Mouse (Mus musculus): ENCODE results near the gene Pkp3. TPM values are rescaled to one million over a fixed set of nuclear protein-coding genes. Genes with fewer than 3 reads are reported as not detected.

Pkp3 gene
- not detected for polyA plus RNA-seq (2014; fragmentation: Illumina TruSeq; extraction: RNeasy Lipid Tissue Mini Kit (QIAGEN cat#74804); ENCODE audit: low read depth, low replicate concordance)

GRCm38 (mm10) chr7:141077841-141078240 is at the start of gene Pkp3:
TSS of gene Pkp3 (plus strand) at chr7:141078218.

DNA sequence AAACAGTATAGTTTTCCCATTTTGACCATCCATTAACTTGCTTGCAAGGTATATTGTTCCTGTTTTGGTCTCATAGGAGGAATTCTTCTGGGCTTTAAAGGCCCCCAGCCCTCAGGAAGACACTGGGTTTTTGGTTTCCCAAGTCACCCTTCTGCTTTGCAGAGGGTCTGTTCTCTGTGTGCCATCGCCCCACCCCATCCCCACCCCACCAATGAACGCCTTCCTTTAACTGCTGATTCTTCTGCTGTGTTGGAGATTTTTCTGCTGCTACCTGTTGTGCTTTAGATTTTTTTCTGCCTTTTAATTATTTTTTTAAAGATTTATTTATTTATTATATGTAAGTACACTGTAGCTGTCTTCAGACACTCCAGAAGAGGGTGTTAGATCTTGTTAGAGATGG is 49.2 kb upstream of the Pkp3 start, which contains the start of gene Gm17387:
Gm17387 (plus strand) TSS at position 301 of the 400 bp plus-strand sequence.

DNA sequence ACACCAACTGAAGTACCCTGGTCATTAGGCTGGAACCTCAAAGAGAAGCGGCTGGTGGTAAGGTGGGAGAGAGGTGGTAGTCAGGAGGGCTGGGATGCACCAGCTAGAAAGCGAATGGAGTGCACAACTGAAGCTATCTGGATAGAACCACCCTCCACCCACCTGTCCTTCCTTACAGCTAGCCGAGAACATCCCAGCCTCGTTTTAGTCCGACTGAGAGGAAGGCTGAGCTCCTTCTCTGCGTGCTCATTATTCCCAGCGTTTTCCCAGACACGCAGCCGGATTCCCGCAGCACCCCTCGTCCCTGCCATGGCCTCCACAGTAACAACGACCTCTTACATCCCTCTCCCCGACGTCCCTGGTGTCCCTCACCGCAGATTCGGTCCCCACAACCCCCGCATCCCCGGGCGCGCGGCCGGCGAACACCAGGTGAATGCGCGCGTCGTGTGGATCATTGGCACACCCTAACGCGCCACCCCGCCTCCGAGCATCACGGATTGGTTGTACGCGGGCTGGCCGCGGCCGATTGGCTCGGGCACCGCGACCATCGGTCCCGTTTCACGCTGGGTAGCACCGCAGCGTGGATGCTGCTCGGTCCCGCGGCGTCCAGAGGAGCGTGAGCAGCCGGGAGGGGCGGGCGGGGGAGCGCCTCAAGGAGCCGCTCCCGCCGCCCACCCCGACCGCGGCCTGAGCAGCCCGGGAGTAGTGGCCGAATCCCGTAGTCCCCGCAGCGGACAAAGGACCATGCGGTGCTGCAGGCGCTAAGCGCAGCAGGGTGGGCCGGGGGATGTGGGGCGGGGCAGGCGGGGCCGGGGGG is 17.4 kb upstream of the Pkp3 start, which contains the start of gene B4galnt4:
B4galnt4 (plus strand) TSS at position 679 of the 817 bp plus-strand sequence.

GRCm38 (mm10) chr7:141099911-141100691 is 22.1 kb downstream of the Pkp3 start, which contains the start of gene Sigirr:
TSS of gene Sigirr (minus strand) at chr7:141100572.

GRCm38 (mm10) chr7:141117636-141118035 is 39.6 kb downstream of the Pkp3 start, which contains the start of gene Ano9:
TSS of gene Ano9 (minus strand) at chr7:141117806.

GRCm38 (mm10) chr7:141122245-141122644 is 44.2 kb downstream of the Pkp3 start, which contains the start of gene Ptdss2:
TSS of gene Ptdss2 (plus strand) at chr7:141122382.

Other genes starting within 250 kb of the Pkp3 start
- gene Urah, start 243.2 kb upstream of the Pkp3 start, polyA plus RNA-seq (2014; fragmentation: Illumina TruSeq; extraction: RNeasy Lipid Tissue Mini Kit (QIAGEN cat#74804); ENCODE audit: low read depth, low replicate concordance): 1.8 TPM
- gene Scgb1c1, start 232.7 kb upstream of the Pkp3 start, polyA plus RNA-seq (2014; fragmentation: Illumina TruSeq; extraction: RNeasy Lipid Tissue Mini Kit (QIAGEN cat#74804); ENCODE audit: low read depth, low replicate concordance): 35.3 TPM
- not detected for gene Odf3, start 230.4 kb upstream of the Pkp3 start, polyA plus RNA-seq (2014; fragmentation: Illumina TruSeq; extraction: RNeasy Lipid Tissue Mini Kit (QIAGEN cat#74804); ENCODE audit: low read depth, low replicate concordance)
- gene Gm45785, start 221.9 kb upstream of the Pkp3 start, polyA plus RNA-seq (2014; fragmentation: Illumina TruSeq; extraction: RNeasy Lipid Tissue Mini Kit (QIAGEN cat#74804); ENCODE audit: low read depth, low replicate concordance): not detected
- 22.6 TPM for gene Ric8a, start 221.3 kb upstream of the Pkp3 start, polyA plus RNA-seq (2014; fragmentation: Illumina TruSeq; extraction: RNeasy Lipid Tissue Mini Kit (QIAGEN cat#74804); ENCODE audit: low read depth, low replicate concordance)
- gene Bet1l, start 220.6 kb upstream of the Pkp3 start, polyA plus RNA-seq (2014; fragmentation: Illumina TruSeq; extraction: RNeasy Lipid Tissue Mini Kit (QIAGEN cat#74804); ENCODE audit: low read depth, low replicate concordance): 12.4 TPM
- gene Psmd13, start 196.2 kb upstream of the Pkp3 start, polyA plus RNA-seq (2014; fragmentation: Illumina TruSeq; extraction: RNeasy Lipid Tissue Mini Kit (QIAGEN cat#74804); ENCODE audit: low read depth, low replicate concordance): 93.8 TPM
- 77.7 TPM for gene Sirt3, start 195.9 kb upstream of the Pkp3 start, polyA plus RNA-seq (2014; fragmentation: Illumina TruSeq; extraction: RNeasy Lipid Tissue Mini Kit (QIAGEN cat#74804); ENCODE audit: low read depth, low replicate concordance)
- 3,602 TPM for gene Cox8b, start 177.8 kb upstream of the Pkp3 start, polyA plus RNA-seq (2014; fragmentation: Illumina TruSeq; extraction: RNeasy Lipid Tissue Mini Kit (QIAGEN cat#74804); ENCODE audit: low read depth, low replicate concordance)
- gene Nlrp6, start 157.3 kb upstream of the Pkp3 start, polyA plus RNA-seq (2014; fragmentation: Illumina TruSeq; extraction: RNeasy Lipid Tissue Mini Kit (QIAGEN cat#74804); ENCODE audit: low read depth, low replicate concordance): not detected
- gene Pgghg, start 136.8 kb upstream of the Pkp3 start, polyA plus RNA-seq (2014; fragmentation: Illumina TruSeq; extraction: RNeasy Lipid Tissue Mini Kit (QIAGEN cat#74804); ENCODE audit: low read depth, low replicate concordance): 6.1 TPM
- 0.92 TPM for gene Ifitm5, start 127.9 kb upstream of the Pkp3 start, polyA plus RNA-seq (2014; fragmentation: Illumina TruSeq; extraction: RNeasy Lipid Tissue Mini Kit (QIAGEN cat#74804); ENCODE audit: low read depth, low replicate concordance)
- not detected for gene Gm45717, start 122.3 kb upstream of the Pkp3 start, polyA plus RNA-seq (2014; fragmentation: Illumina TruSeq; extraction: RNeasy Lipid Tissue Mini Kit (QIAGEN cat#74804); ENCODE audit: low read depth, low replicate concordance)
- gene Ifitm2, start 122.2 kb upstream of the Pkp3 start, polyA plus RNA-seq (2014; fragmentation: Illumina TruSeq; extraction: RNeasy Lipid Tissue Mini Kit (QIAGEN cat#74804); ENCODE audit: low read depth, low replicate concordance): 168 TPM
- 10.8 TPM for gene Ifitm1, start 111.0 kb upstream of the Pkp3 start, polyA plus RNA-seq (2014; fragmentation: Illumina TruSeq; extraction: RNeasy Lipid Tissue Mini Kit (QIAGEN cat#74804); ENCODE audit: low read depth, low replicate concordance)
- gene Ifitm3, start 67.4 kb upstream of the Pkp3 start, polyA plus RNA-seq (2014; fragmentation: Illumina TruSeq; extraction: RNeasy Lipid Tissue Mini Kit (QIAGEN cat#74804); ENCODE audit: low read depth, low replicate concordance): 220 TPM
- 0.84 TPM for gene Ifitm6, start 60.3 kb upstream of the Pkp3 start, polyA plus RNA-seq (2014; fragmentation: Illumina TruSeq; extraction: RNeasy Lipid Tissue Mini Kit (QIAGEN cat#74804); ENCODE audit: low read depth, low replicate concordance)
- gene Gm17387, start 49.1 kb upstream of the Pkp3 start, polyA plus RNA-seq (2014; fragmentation: Illumina TruSeq; extraction: RNeasy Lipid Tissue Mini Kit (QIAGEN cat#74804); ENCODE audit: low read depth, low replicate concordance): not detected
- gene B4galnt4, start 17.1 kb upstream of the Pkp3 start, polyA plus RNA-seq (2014; fragmentation: Illumina TruSeq; extraction: RNeasy Lipid Tissue Mini Kit (QIAGEN cat#74804); ENCODE audit: low read depth, low replicate concordance): not detected
- 8.4 TPM for gene Sigirr, start 22.4 kb downstream of the Pkp3 start, polyA plus RNA-seq (2014; fragmentation: Illumina TruSeq; extraction: RNeasy Lipid Tissue Mini Kit (QIAGEN cat#74804); ENCODE audit: low read depth, low replicate concordance)
- gene Ano9, start 39.6 kb downstream of the Pkp3 start, polyA plus RNA-seq (2014; fragmentation: Illumina TruSeq; extraction: RNeasy Lipid Tissue Mini Kit (QIAGEN cat#74804); ENCODE audit: low read depth, low replicate concordance): not detected
- 29.2 TPM for gene Ptdss2, start 44.2 kb downstream of the Pkp3 start, polyA plus RNA-seq (2014; fragmentation: Illumina TruSeq; extraction: RNeasy Lipid Tissue Mini Kit (QIAGEN cat#74804); ENCODE audit: low read depth, low replicate concordance)
- 69.3 TPM for gene Rnh1, start 94.6 kb downstream of the Pkp3 start, polyA plus RNA-seq (2014; fragmentation: Illumina TruSeq; extraction: RNeasy Lipid Tissue Mini Kit (QIAGEN cat#74804); ENCODE audit: low read depth, low replicate concordance)
- 59.1 TPM for gene Hras, start 115.8 kb downstream of the Pkp3 start, polyA plus RNA-seq (2014; fragmentation: Illumina TruSeq; extraction: RNeasy Lipid Tissue Mini Kit (QIAGEN cat#74804); ENCODE audit: low read depth, low replicate concordance)
- gene Lrrc56, start 115.9 kb downstream of the Pkp3 start, polyA plus RNA-seq (2014; fragmentation: Illumina TruSeq; extraction: RNeasy Lipid Tissue Mini Kit (QIAGEN cat#74804); ENCODE audit: low read depth, low replicate concordance): 2.6 TPM
- gene Lmntd2, start 135.9 kb downstream of the Pkp3 start, polyA plus RNA-seq (2014; fragmentation: Illumina TruSeq; extraction: RNeasy Lipid Tissue Mini Kit (QIAGEN cat#74804); ENCODE audit: low read depth, low replicate concordance): not detected
- gene Rassf7, start 137.6 kb downstream of the Pkp3 start, polyA plus RNA-seq (2014; fragmentation: Illumina TruSeq; extraction: RNeasy Lipid Tissue Mini Kit (QIAGEN cat#74804); ENCODE audit: low read depth, low replicate concordance): 0.39 TPM
- gene Phrf1, start 150.6 kb downstream of the Pkp3 start, polyA plus RNA-seq (2014; fragmentation: Illumina TruSeq; extraction: RNeasy Lipid Tissue Mini Kit (QIAGEN cat#74804); ENCODE audit: low read depth, low replicate concordance): 22.9 TPM
- gene Irf7, start 188.3 kb downstream of the Pkp3 start, polyA plus RNA-seq (2014; fragmentation: Illumina TruSeq; extraction: RNeasy Lipid Tissue Mini Kit (QIAGEN cat#74804); ENCODE audit: low read depth, low replicate concordance): 10.7 TPM
- not detected for gene Cdhr5, start 198.6 kb downstream of the Pkp3 start, polyA plus RNA-seq (2014; fragmentation: Illumina TruSeq; extraction: RNeasy Lipid Tissue Mini Kit (QIAGEN cat#74804); ENCODE audit: low read depth, low replicate concordance)
- gene Sct, start 200.9 kb downstream of the Pkp3 start, polyA plus RNA-seq (2014; fragmentation: Illumina TruSeq; extraction: RNeasy Lipid Tissue Mini Kit (QIAGEN cat#74804); ENCODE audit: low read depth, low replicate concordance): not detected
- gene Drd4, start 213.8 kb downstream of the Pkp3 start, polyA plus RNA-seq (2014; fragmentation: Illumina TruSeq; extraction: RNeasy Lipid Tissue Mini Kit (QIAGEN cat#74804); ENCODE audit: low read depth, low replicate concordance): not detected
- gene Deaf1, start 249.5 kb downstream of the Pkp3 start, polyA plus RNA-seq (2014; fragmentation: Illumina TruSeq; extraction: RNeasy Lipid Tissue Mini Kit (QIAGEN cat#74804); ENCODE audit: low read depth, low replicate concordance): 17.7 TPM
- 27.8 TPM for gene Tmem80, start 249.5 kb downstream of the Pkp3 start, polyA plus RNA-seq (2014; fragmentation: Illumina TruSeq; extraction: RNeasy Lipid Tissue Mini Kit (QIAGEN cat#74804); ENCODE audit: low read depth, low replicate concordance)